Comparison of ENCODE assay signal across 8 mouse cellular contexts in genomic region chr10:63429785-63430305, GRCm38 (mm10). TPM values are rescaled to one million over a fixed set of nuclear protein-coding genes. Genes with fewer than 3 reads are reported as not detected.
DNase-seq lines count a peak whose midpoint lies in the region; ATAC-seq and TF ChIP-seq lines count a peak whose summit lies in the region.

Gene Ctnna3, plus strand, starts transcription at chr10:63430098.

- peak within 1 kb of the TSS; percentile 68 for H3K9ac ChIP-seq in heart, embryonic 15.5 days
- peak within 1 kb of the TSS; percentile 79 for H3K9ac ChIP-seq in liver, embryonic 14.5 days (replicated peaks)
- H3K9ac ChIP-seq in neural tube, embryonic 11.5 days (ENCODE audit: low read length) = peak within 1 kb of the TSS; percentile 76

- no peaks in the 10 kb centered on the region for H3K9me3 ChIP-seq in forebrain, embryonic 10.5 days
- H3K9me3 ChIP-seq in heart, embryonic 15.5 days (replicated peaks) = no peaks in the 10 kb centered on the region
- no peaks in the 10 kb centered on the region for H3K9me3 ChIP-seq in liver, embryonic 14.5 days (ENCODE audit: control insufficient read depth, low read length)
- H3K9me3 ChIP-seq in neural tube, embryonic 11.5 days (ENCODE audit: control insufficient read depth, low read length) = no peaks in the 10 kb centered on the region

- H3K36me3 ChIP-seq in forebrain, embryonic 10.5 days (replicated peaks) = no peaks in the 10 kb centered on the region
- no peaks in the 10 kb centered on the region for H3K36me3 ChIP-seq in heart, embryonic 15.5 days
- no peaks in the 10 kb centered on the region for H3K36me3 ChIP-seq in liver, embryonic 14.5 days (replicated peaks; ENCODE audit: control insufficient read depth, insufficient read depth, low read depth)
- H3K36me3 ChIP-seq in neural tube, embryonic 11.5 days (ENCODE audit: control insufficient read depth, insufficient read depth, low read length) = no peaks in the 10 kb centered on the region

- DNase-seq in CD8-positive naive resting alpha-beta T cell, adult 2 months (ENCODE audit: low read depth in 2 of 2, low spot score in 2 of 2) = peak; percentile 82 to 85
- peak; percentile 70 for DNase-seq in c-Kit-positive CD71-negative TER-119-negative erythroid progenitor cells, embryonic 14.5 days (ENCODE audit: low read depth)
- peak; percentile 92 for DNase-seq in forebrain, embryonic 10.5 days (ENCODE audit: extremely low spot score, low spot score)
- peak; percentile 92 to 97 for DNase-seq in kidney, postnatal 25 days
- peak; percentile 88 to 92 (median 88) for DNase-seq in liver, embryonic 14.5 days (ENCODE audit: low read depth in 3 of 3, low spot score in 3 of 3)
- peak; percentile 94 for DNase-seq in neural tube, embryonic 11.5 days (ENCODE audit: low spot score)
- peak; percentile 94 for DNase-seq in telencephalon, adult 2 months (ENCODE audit: low read depth, low spot score)

- H3K27ac ChIP-seq in forebrain, embryonic 10.5 days = peak within 1 kb of the TSS; percentile 94
- peak within 1 kb of the TSS; percentile 80 for H3K27ac ChIP-seq in heart, embryonic 15.5 days
- peak within 1 kb of the TSS; percentile 57 for H3K27ac ChIP-seq in liver, embryonic 14.5 days
- H3K27ac ChIP-seq in neural tube, embryonic 11.5 days (ENCODE audit: low read depth, low read length) = peak within 1 kb of the TSS; percentile 64; the same call in 1 of the 2 replicates

- H3K27me3 ChIP-seq in forebrain, embryonic 10.5 days (ENCODE audit: poor library complexity, severe bottlenecking) = no peaks in the 10 kb centered on the region
- H3K27me3 ChIP-seq in heart, embryonic 15.5 days = no peaks in the 10 kb centered on the region
- no peaks in the 10 kb centered on the region for H3K27me3 ChIP-seq in liver, embryonic 14.5 days (ENCODE audit: control insufficient read depth, insufficient read depth, low read length)
- H3K27me3 ChIP-seq in neural tube, embryonic 11.5 days (ENCODE audit: control insufficient read depth, insufficient read depth, low read length) = no peaks in the 10 kb centered on the region

- peak within 1 kb of the TSS; percentile 70 for H3K4me3 ChIP-seq in forebrain, embryonic 10.5 days
- H3K4me3 ChIP-seq in heart, embryonic 15.5 days = peak within 1 kb of the TSS; percentile 78
- peak within 1 kb of the TSS; percentile 67 to 81 for H3K4me3 ChIP-seq in liver, embryonic 14.5 days (ENCODE audit: insufficient read depth in 1 of 2, low read depth in 2 of 2, low read length in 2 of 2)
- H3K4me3 ChIP-seq in neural tube, embryonic 11.5 days (ENCODE audit: low read depth, low read length) = peak within 1 kb of the TSS; percentile 77

- TF ChIP-seq CTCF in liver, embryonic 14.5 days (IDR thresholded peaks at IDR 0.05; ENCODE audit: low read depth) = no peak

- under 1% methylated on average over 55 of the region's 55 CpGs for WGBS in forebrain, embryonic 10.5 days
- WGBS in heart, embryonic 15.5 days = under 1% methylated on average over 55 of the region's 55 CpGs
- under 1% methylated on average over 55 of the region's 55 CpGs for WGBS in liver, embryonic 14.5 days (ENCODE audit: insufficient replicate concordance)
- 0% methylated on average over 52 of the region's 55 CpGs for whole genome bisulfite sequencing in neural tube, embryonic 11.5 days

- TF ChIP-seq EP300 in liver, embryonic 14.5 days (IDR thresholded peaks at IDR 0.05; ENCODE audit: low read depth) = no peak

- peaks cover 6% of the 10 kb centered on the region; the same call in 1 of the 2 replicates for H3K4me1 ChIP-seq in forebrain, embryonic 10.5 days
- H3K4me1 ChIP-seq in heart, embryonic 15.5 days (replicated peaks) = 0 out of 2 replicates have a peak, but pooled peaks cover 3% of the 10 kb centered on the region
- H3K4me1 ChIP-seq in liver, embryonic 14.5 days (replicated peaks; ENCODE audit: control insufficient read depth in 2 of 2, insufficient read depth in 2 of 2, low read length in 1 of 2) = peaks cover 3 to 4% of the 10 kb centered on the region in 2 experiments; a peak in 2 of 4 replicates
- H3K4me1 ChIP-seq in neural tube, embryonic 11.5 days (ENCODE audit: control insufficient read depth, insufficient read depth, low read length) = no peaks in the 10 kb centered on the region

- H3K4me2 ChIP-seq in heart, embryonic 15.5 days = peak within 1 kb of the TSS; percentile 73
- peak within 1 kb of the TSS; percentile 96 for H3K4me2 ChIP-seq in liver, embryonic 14.5 days (ENCODE audit: low read depth)
- peak within 1 kb of the TSS; percentile 51 for H3K4me2 ChIP-seq in neural tube, embryonic 11.5 days (ENCODE audit: low read depth)

- ATAC-seq in heart, embryonic 15.5 days (replicated peaks; ENCODE audit: insufficient number of reproducible peaks, insufficient read depth, low FRiP score, low read depth) = peak; percentile 94
- ATAC-seq in liver, embryonic 14.5 days (ENCODE audit: insufficient read depth) = peak; percentile 91
- peak; percentile 96 for ATAC-seq in neural tube, embryonic 11.5 days (ENCODE audit: insufficient read depth, low FRiP score, low TSS enrichment)

RNA-seq across cellular contexts. Expression of gene Ctnna3, which starts in this region (rescaled TPM):
- polyA plus RNA-seq in forebrain, embryonic 10.5 days (2016; fragmentation: Nextera tagmentation; extraction: Ambion mirVana) = 0.05 and 0.16 TPM in 2 replicates
- polyA plus RNA-seq in heart, embryonic 15.5 days (2015; fragmentation: Nextera tagmentation; extraction: Ambion mirVana) = 23.6 and 27.8 TPM in 2 replicates
- polyA plus RNA-seq in liver, embryonic 14.5 days (2012; rRNA removed) = 0.01 and 0.03 TPM in 2 replicates
- not detected in 2 replicates for polyA plus RNA-seq in liver, embryonic 14.5 days (2014; fragmentation: Nextera tagmentation; extraction: Ambion mirVana)
- polyA plus RNA-seq in neural tube, embryonic 11.5 days (2014; fragmentation: Nextera tagmentation; extraction: Ambion mirVana) = 0.33 and 0.50 TPM in 2 replicates

Comparison
In these comparisons a context has a peak if more than half of its experiments do, and no peak if none do; other contexts are left out.
1. Peak in every context shown above with its lines: DNase-seq, ATAC-seq, H3K4me3 ChIP-seq and H3K27ac ChIP-seq.
2. RNA of gene Ctnna3 (polyA plus RNA-seq): 23.6 to 27.8 TPM in heart, embryonic 15.5 days; 0.33 to 0.50 TPM in neural tube, embryonic 11.5 days, 0.05 to 0.16 TPM in forebrain, embryonic 10.5 days and 0.01 to 0.03 TPM in liver, embryonic 14.5 days; every median in the first group is over 10 times any median in the second.
3. Peak in DNase-seq, H3K4me3 ChIP-seq and H3K27ac ChIP-seq in forebrain, embryonic 10.5 days; RNA of the gene not detected or under 1 TPM.
4. Peak in DNase-seq, ATAC-seq, H3K4me3 ChIP-seq, H3K27ac ChIP-seq, H3K9ac ChIP-seq and H3K4me2 ChIP-seq in liver, embryonic 14.5 days; RNA of the gene not detected or under 1 TPM.
5. Peak in DNase-seq, ATAC-seq, H3K4me3 ChIP-seq, H3K27ac ChIP-seq, H3K9ac ChIP-seq and H3K4me2 ChIP-seq in neural tube, embryonic 11.5 days; RNA of the gene not detected or under 1 TPM.